Mouse (Mus musculus) forebrain, embryonic 11.5 days (tissue): ENCODE measurements at regions not wholly inside any gene's neighbourhood (a gene's known extent, or its start where the extent isn't known, plus 50 kb on each side); places are given as distances from the start of the nearest gene placed in this dataset.

Experiments
- ATAC-seq: fragments of 200-750 bp; cut with Nextera tagmentation; replicated peaks from 2 replicates; pipeline ENCODE4 v1.8.0; 2017; ENCODE audit warnings: moderate TSS enrichment; ENCODE audit not compliant: low FRiP score
- DNase-seq: peaks from one replicate; pipeline ENCODE4 v3.0.0-alpha.2; 2017; ENCODE audit warnings: low spot score
- H3K27ac ChIP-seq: fragments of 300-500 bp; sonication (generic); 2 replicates; pipeline ENCODE4 v1.5.1; 2014; ENCODE audit warnings: low read depth, low read length
- H3K27me3 ChIP-seq: fragments of 300-500 bp; sonication (generic); 2 replicates; pipeline ENCODE4 v1.6.1; 2014; ENCODE audit warnings: mild to moderate bottlenecking, low read length, mixed read lengths; ENCODE audit not compliant: control insufficient read depth, insufficient read depth
- H3K36me3 ChIP-seq: fragments of 300-500 bp; sonication (generic); 2 replicates; pipeline ENCODE4 v1.6.1; 2014; ENCODE audit warnings: mild to moderate bottlenecking, low read length, moderate library complexity, mixed read lengths; ENCODE audit not compliant: control insufficient read depth, insufficient read depth
- H3K4me1 ChIP-seq: fragments of 300-500 bp; sonication (generic); replicated peaks from 2 replicates; pipeline ENCODE4 v1.6.1; 2014; ENCODE audit warnings: low read length, mixed read lengths; ENCODE audit not compliant: control insufficient read depth, insufficient read depth
- H3K4me2 ChIP-seq: fragments of 300-500 bp; sonication (generic); 2 replicates; pipeline ENCODE4 v1.6.1; 2014; ENCODE audit warnings: low read depth, mild to moderate bottlenecking, low read length, moderate library complexity, mixed read lengths; ENCODE audit not compliant: severe bottlenecking
- H3K4me3 ChIP-seq: fragments of 300-500 bp; sonication (generic); 2 replicates; pipeline ENCODE4 v1.5.1; 2014; ENCODE audit warnings: low read depth, low read length
- H3K9ac ChIP-seq: fragments of 300-500 bp; sonication (generic); 2 replicates; pipeline ENCODE4 v1.6.1; 2014; ENCODE audit warnings: low read length
- H3K9me3 ChIP-seq: fragments of 300-500 bp; sonication (generic); 2 replicates; pipeline ENCODE4 v1.6.1; 2016; ENCODE audit warnings: low read length, mixed read lengths; ENCODE audit not compliant: control insufficient read depth
- WGBS: fragments of 180-500 bp; shearing (Covaris S2); extraction: QIAGEN DNeasy Blood & Tissue Kit; methylation state at CpG from one replicate; pipeline ENCODE4 v1.1.7; 2014; 5-methylcytosine and 5-hydroxymethylcytosine counted together

GRCm38 (mm10) chr1:169270750-169271149 lies 260.5 kb downstream of the Nuf2 start:
- H3K9me3 ChIP-seq, result no peaks in the 10 kb centered on the region
- H3K4me2 ChIP-seq, result no peak overlapping the region
- H3K27ac ChIP-seq, result no peak overlapping the region
- no peak overlapping the region for H3K4me3 ChIP-seq
- no peak for ATAC-seq
- H3K4me1 ChIP-seq, result no peaks in the 10 kb centered on the region
- H3K27me3 ChIP-seq, result no peaks in the 10 kb centered on the region
- DNase-seq, result no peak
- 80% methylated on average over 4 of the region's 4 CpGs for WGBS
- H3K36me3 ChIP-seq, result no peaks in the 10 kb centered on the region
- no peak overlapping the region for H3K9ac ChIP-seq

- WGBS, result 84% methylated on average over 5 of the region's 5 CpGs
- no peak for ATAC-seq
- no peak for DNase-seq
Observed at GRCm38 (mm10) chr1:169263984-169264660, 267.1 kb downstream of the Nuf2 start.

GRCm38 (mm10) chr1:169254250-169254937 lies 276.9 kb downstream of the Nuf2 start:
- DNase-seq (no peak), ATAC-seq (no peak)

More at GRCm38 (mm10) chr1:169263984-169264660, 267.1 kb downstream of the Nuf2 start:
- Histone ChIP-seq H3K9ac (no peak overlapping the region), H3K9me3 (no peaks in the 10 kb centered on the region), H3K27me3 (no peaks in the 10 kb centered on the region), H3K36me3 (no peaks in the 10 kb centered on the region), H3K4me2 (no peak overlapping the region), H3K27ac (no peak overlapping the region), H3K4me3 (no peak overlapping the region), H3K4me1 (no peaks in the 10 kb centered on the region)

GRCm38 (mm10) chr1:169252189-169252588 lies 279.1 kb downstream of the Nuf2 start:
- H3K4me2 ChIP-seq, result no peak overlapping the region
- H3K27me3 ChIP-seq, result no peaks in the 10 kb centered on the region
- no peak for ATAC-seq
- no peak overlapping the region for H3K4me3 ChIP-seq
- no peak for DNase-seq
- no peak overlapping the region for H3K27ac ChIP-seq
- H3K9ac ChIP-seq, result no peak overlapping the region
- H3K36me3 ChIP-seq, result no peaks in the 10 kb centered on the region
- H3K9me3 ChIP-seq, result no peaks in the 10 kb centered on the region
- no peaks in the 10 kb centered on the region for H3K4me1 ChIP-seq
- WGBS, result 80% methylated on average over 2 of the region's 2 CpGs

More at GRCm38 (mm10) chr1:169254250-169254937, 276.9 kb downstream of the Nuf2 start:
- 65% methylated on average over 7 of the region's 7 CpGs for WGBS
- Histone ChIP-seq H3K9ac (no peak overlapping the region), H3K9me3 (no peaks in the 10 kb centered on the region), H3K4me2 (no peak overlapping the region), H3K4me3 (no peak overlapping the region), H3K27ac (no peak overlapping the region), H3K4me1 (no peaks in the 10 kb centered on the region), H3K27me3 (no peaks in the 10 kb centered on the region), H3K36me3 (no peaks in the 10 kb centered on the region)

DNA sequence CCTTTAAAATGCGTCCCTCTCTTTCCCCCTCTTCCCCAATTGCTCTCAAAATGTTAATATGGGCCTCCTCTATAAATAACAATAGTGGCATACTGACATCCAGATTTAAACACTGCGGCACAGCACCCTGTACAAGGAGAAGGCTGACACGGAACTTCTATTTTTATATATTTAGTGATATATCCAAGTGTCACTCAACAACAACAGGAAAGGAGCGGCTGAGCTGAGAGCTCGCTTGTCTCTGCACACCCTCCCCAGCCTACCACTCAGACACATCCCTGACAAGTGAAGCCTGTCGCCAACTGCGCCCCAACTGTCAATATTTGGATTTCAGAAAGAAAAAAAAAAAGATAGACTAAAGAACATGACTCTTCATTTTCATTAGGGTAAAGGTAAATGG lies 282.2 kb downstream of the Nuf2 start:
- H3K27me3 ChIP-seq, result no peaks in the 10 kb centered on the region
- no peaks in the 10 kb centered on the region for H3K4me1 ChIP-seq
- H3K9ac ChIP-seq, result no peak overlapping the region
- no peak overlapping the region for H3K27ac ChIP-seq
- DNase-seq (no peak), ATAC-seq (no peak)
- no peaks in the 10 kb centered on the region for H3K36me3 ChIP-seq
- no peak overlapping the region for H3K4me2 ChIP-seq
- H3K4me3 ChIP-seq, result no peak overlapping the region
- no peaks in the 10 kb centered on the region for H3K9me3 ChIP-seq
- 90% methylated on average over 7 of the region's 7 CpGs for WGBS

- Histone ChIP-seq H3K4me1 (no peaks in the 10 kb centered on the region), H3K4me2 (no peak overlapping the region), H3K36me3 (no peaks in the 10 kb centered on the region), H3K9ac (no peak overlapping the region), H3K4me3 (no peak overlapping the region), H3K27ac (no peak overlapping the region), H3K27me3 (no peaks in the 10 kb centered on the region), H3K9me3 (no peaks in the 10 kb centered on the region)
- no peak for ATAC-seq
- no peak for DNase-seq
- WGBS, result 91% methylated on average over 2 of the region's 2 CpGs
Observed at GRCm38 (mm10) chr1:169240377-169240776, 290.9 kb downstream of the Nuf2 start.

- H3K4me1 ChIP-seq, result no peaks in the 10 kb centered on the region
- no peaks in the 10 kb centered on the region for H3K27me3 ChIP-seq
- H3K9me3 ChIP-seq, result no peaks in the 10 kb centered on the region
- no peaks in the 10 kb centered on the region for H3K36me3 ChIP-seq
- ATAC-seq (no peak), DNase-seq (no peak)
- no peak overlapping the region for H3K4me2 ChIP-seq
- H3K9ac ChIP-seq, result no peak overlapping the region
- no peak overlapping the region for H3K4me3 ChIP-seq
- WGBS, result 56% methylated on average over 16 of the region's 16 CpGs
- H3K27ac ChIP-seq, result no peak overlapping the region
Observed at GRCm38 (mm10) chr1:169238671-169239090, 292.6 kb downstream of the Nuf2 start.

- Histone ChIP-seq H3K27me3 (no peaks in the 10 kb centered on the region), H3K27ac (no peak overlapping the region), H3K4me1 (no peaks in the 10 kb centered on the region), H3K36me3 (no peaks in the 10 kb centered on the region), H3K9ac (no peak overlapping the region), H3K4me3 (no peak overlapping the region), H3K4me2 (no peak overlapping the region), H3K9me3 (no peaks in the 10 kb centered on the region)
- WGBS, result 11% methylated on average over 2 of the region's 2 CpGs
- DNase-seq, result no peak
- ATAC-seq, result peak; percentile 49; the same call in 1 of the 2 replicates
Observed at GRCm38 (mm10) chr1:169235276-169235681, 296.0 kb downstream of the Nuf2 start.

- Histone ChIP-seq H3K4me3 (no peak overlapping the region), H3K36me3 (no peaks in the 10 kb centered on the region), H3K9me3 (no peaks in the 10 kb centered on the region), H3K9ac (no peak overlapping the region), H3K4me2 (no peak overlapping the region), H3K27me3 (no peaks in the 10 kb centered on the region), H3K4me1 (no peaks in the 10 kb centered on the region), H3K27ac (no peak overlapping the region)
- WGBS, result 84% methylated on average over 3 of the region's 3 CpGs
- no peak for DNase-seq
- ATAC-seq, result no peak
Observed at GRCm38 (mm10) chr1:169233368-169233767, 297.9 kb downstream of the Nuf2 start.
